Mouse (Mus musculus) right cerebral cortex, postnatal 10 days (tissue): ENCODE results near the gene Bcl7b.

Experiments used
- DNase-seq, 2 experiments: peaks; one replicate each; pipeline ENCODE4 v3.0.0; 2021; ENCODE audit warnings: low spot score in 2 of 2

Bcl7b gene

GRCm38 (mm10) chr5:135169479-135169878, 1.4 kb downstream of the Bcl7b start:
- DNase-seq = no peak

GRCm38 (mm10) chr5:135171688-135172220, 3.7 kb downstream of the Bcl7b start:
- no peak for DNase-seq

- no peak for DNase-seq
These were observed 4.9 kb downstream of the Bcl7b start for GRCm38 (mm10) chr5:135172986-135173385.

- DNase-seq = no peak
These were observed 7.0 kb downstream of the Bcl7b start for GRCm38 (mm10) chr5:135175086-135175485.

- no peak for DNase-seq
These were observed 10.4 kb downstream of the Bcl7b start for GRCm38 (mm10) chr5:135178523-135178922.

- no peak for DNase-seq
These were observed 10.9 kb downstream of the Bcl7b start for GRCm38 (mm10) chr5:135178996-135179395.

- DNase-seq = no peak
These were observed 11.5 kb downstream of the Bcl7b start for GRCm38 (mm10) chr5:135179616-135180015.

- no peak for DNase-seq
These were observed 12.7 kb downstream of the Bcl7b start for GRCm38 (mm10) chr5:135180796-135181195.

GRCm38 (mm10) chr5:135181776-135182175, 13.7 kb downstream of the Bcl7b start:
- no peak for DNase-seq

- DNase-seq = no peak
These were observed 15.2 kb downstream of the Bcl7b start for GRCm38 (mm10) chr5:135183131-135183861.

- peak in 1 of 2 experiments; percentile 22 for DNase-seq
These were observed 16.9 kb downstream of the Bcl7b start for GRCm38 (mm10) chr5:135185016-135185415.

- peak in 1 of 2 experiments; percentile 28 for DNase-seq
These were observed 17.5 kb downstream of the Bcl7b start for GRCm38 (mm10) chr5:135185596-135185995.

GRCm38 (mm10) chr5:135186231-135186620, 18.1 kb downstream of the Bcl7b start:
- no peak for DNase-seq

- peak; percentile 99 for DNase-seq
These were observed 18.7 kb downstream of the Bcl7b start, which contains the start of gene Baz1b for GRCm38 (mm10) chr5:135186621-135187348. TSS of gene Baz1b (plus strand) at chr5:135187264.

- DNase-seq = peak; percentile 49 to 57
These were observed 19.5 kb downstream of the Bcl7b start for GRCm38 (mm10) chr5:135187349-135188213.

GRCm38 (mm10) chr5:135188214-135188554, 20.1 kb downstream of the Bcl7b start:
- DNase-seq = no peak

- no peak for DNase-seq
These were observed 21.4 kb downstream of the Bcl7b start for GRCm38 (mm10) chr5:135189281-135190022.

- DNase-seq = peak; percentile 60 to 69
These were observed 23.5 kb downstream of the Bcl7b start for GRCm38 (mm10) chr5:135191620-135192019.

GRCm38 (mm10) chr5:135192431-135192830, 24.3 kb downstream of the Bcl7b start:
- no peak for DNase-seq

GRCm38 (mm10) chr5:135196367-135196766, 28.3 kb downstream of the Bcl7b start:
- DNase-seq = no peak

- no peak for DNase-seq
These were observed 34.7 kb downstream of the Bcl7b start for GRCm38 (mm10) chr5:135202763-135203162.
